Mouse (Mus musculus): ENCODE data around the gene Cox5a. TPM values are rescaled to one million over a fixed set of nuclear protein-coding genes. Genes with fewer than 3 reads are reported as not detected.

Cox5a gene
- total RNA-seq, 2 experiments from 2014 or later = 514 to 860 TPM

GRCm38 (mm10) chr9:57524439-57524838 is 3.4 kb downstream of the Cox5a start:
- no peak for DNase-seq (ENCODE audit: low spot score in 2 of 2)

- DNase-seq (ENCODE audit: low spot score in 2 of 2) = no peak
Observed at GRCm38 (mm10) chr9:57525516-57525915, 4.4 kb downstream of the Cox5a start.

- DNase-seq (ENCODE audit: low spot score in 2 of 2) = no peak
Observed at GRCm38 (mm10) chr9:57526435-57526834, 5.4 kb downstream of the Cox5a start.

- no peak for DNase-seq (ENCODE audit: low spot score in 2 of 2)
Observed at GRCm38 (mm10) chr9:57531946-57532345, 10.9 kb downstream of the Cox5a start.

- DNase-seq (ENCODE audit: low spot score in 2 of 2) = no peak
Observed at GRCm38 (mm10) chr9:57536362-57536761, 15.3 kb downstream of the Cox5a start.

GRCm38 (mm10) chr9:57537044-57537727 is 16.1 kb downstream of the Cox5a start, which contains the start of gene Fam219b:
Gene Fam219b (plus strand): TSS chr9:57537528.
- DNase-seq (ENCODE audit: low spot score in 2 of 2) = peak; percentile 86 to 90

GRCm38 (mm10) chr9:57537728-57538181 is 16.7 kb downstream of the Cox5a start:
- no peak for DNase-seq (ENCODE audit: low spot score in 2 of 2)

- DNase-seq (ENCODE audit: low spot score in 2 of 2) = no peak
Observed at GRCm38 (mm10) chr9:57539550-57539949, 18.5 kb downstream of the Cox5a start.

- no peak for DNase-seq (ENCODE audit: low spot score in 2 of 2)
Observed at GRCm38 (mm10) chr9:57541312-57541711, 20.2 kb downstream of the Cox5a start.

- DNase-seq (ENCODE audit: low spot score in 2 of 2) = no peak
Observed at GRCm38 (mm10) chr9:57543951-57544350, 22.9 kb downstream of the Cox5a start.

GRCm38 (mm10) chr9:57547287-57547686 is 26.2 kb downstream of the Cox5a start:
- no peak for DNase-seq (ENCODE audit: low spot score in 2 of 2)

- DNase-seq (ENCODE audit: low spot score in 2 of 2) = no peak
Observed at GRCm38 (mm10) chr9:57547869-57548268, 26.8 kb downstream of the Cox5a start.

- no peak for DNase-seq (ENCODE audit: low spot score in 2 of 2)
Observed at GRCm38 (mm10) chr9:57549186-57549585, 28.1 kb downstream of the Cox5a start.

GRCm38 (mm10) chr9:57550126-57550862 is 29.2 kb downstream of the Cox5a start:
- no peak for DNase-seq (ENCODE audit: low spot score in 2 of 2)

GRCm38 (mm10) chr9:57552139-57552887 is 31.2 kb downstream of the Cox5a start, which contains the start of gene Mpi:
Gene Mpi (minus strand): TSS chr9:57552763.
- peak; percentile 60 to 67 for DNase-seq (ENCODE audit: low spot score in 2 of 2)

GRCm38 (mm10) chr9:57553119-57553518 is 32.0 kb downstream of the Cox5a start:
- DNase-seq (ENCODE audit: low spot score in 2 of 2) = no peak

- DNase-seq (ENCODE audit: low spot score in 2 of 2) = no peak
Observed at GRCm38 (mm10) chr9:57554753-57555152, 33.7 kb downstream of the Cox5a start.

- DNase-seq (ENCODE audit: low spot score in 2 of 2) = no peak
Observed at GRCm38 (mm10) chr9:57557215-57557614, 36.1 kb downstream of the Cox5a start.

- DNase-seq (ENCODE audit: low spot score in 2 of 2) = no peak
Observed at GRCm38 (mm10) chr9:57558625-57559024, 37.6 kb downstream of the Cox5a start.

- DNase-seq (ENCODE audit: low spot score in 2 of 2) = no peak
Observed at GRCm38 (mm10) chr9:57559568-57559967, 38.5 kb downstream of the Cox5a start.

GRCm38 (mm10) chr9:57560263-57560662 is 39.2 kb downstream of the Cox5a start:
- no peak for DNase-seq (ENCODE audit: low spot score in 2 of 2)

Data from adrenal gland, adult 18-20 months (tissue).